Mouse (Mus musculus) small intestine, adult 2 months (tissue): ENCODE measurements around the gene Hcar1.

ENCODE experiments used
- CTCF ChIP-seq: fragments of 200-500 bp; IDR thresholded peaks from 2 replicates; pipeline ENCODE4 v1.5.1; 2012; ENCODE audit warnings: low read depth, mild to moderate bottlenecking, control low read depth, inconsistent platforms, low read length, moderate library complexity, mixed read lengths; ENCODE audit not compliant: insufficient replicate concordance, insufficient read length; ENCODE audit errors: extremely low read depth
- POLR2A ChIP-seq: fragments of 200-500 bp; IDR thresholded peaks from 2 replicates; pipeline ENCODE4 v1.6.1; 2012; ENCODE audit warnings: low read depth, mild to moderate bottlenecking, control low read depth, inconsistent platforms, low read length, moderate library complexity

DNA sequence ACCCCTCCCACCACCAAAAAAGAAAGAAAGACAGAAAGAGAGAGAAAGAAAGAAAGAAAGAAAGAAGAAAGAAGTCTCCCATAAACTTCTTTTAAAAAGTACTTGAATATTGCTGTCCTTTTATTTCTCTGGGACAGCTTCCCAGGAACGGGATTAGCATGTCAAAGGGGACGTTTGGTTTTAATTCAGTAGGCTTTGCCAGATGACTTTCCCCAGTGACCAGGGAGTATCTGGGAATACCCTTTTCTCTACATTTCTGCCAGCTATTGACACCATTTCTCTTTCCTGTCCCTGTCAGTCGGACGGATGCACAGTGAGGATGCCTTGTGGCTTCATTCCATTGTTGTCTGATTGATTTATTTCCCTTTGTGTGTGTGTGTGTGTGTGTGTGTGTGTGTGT lies 36.0 kb downstream of the Hcar1 start:
- TF ChIP-seq POLR2A, result no peak
- no peak for TF ChIP-seq CTCF
